8 mouse cellular contexts compared by ENCODE assay signal in genomic region chr10:127945432-127946064, GRCm38 (mm10). TPM values are rescaled to one million over a fixed set of nuclear protein-coding genes. Genes with fewer than 3 reads are reported as not detected.
DNase-seq lines count a peak whose midpoint lies in the region; ATAC-seq and TF ChIP-seq lines count a peak whose summit lies in the region.

No protein-coding gene starts in this region.

- DNase-seq in midbrain, embryonic 10.5 days (ENCODE audit: low spot score), result peak; percentile 57
- DNase-seq in adrenal gland, postnatal 14 days, result peak; percentile 61
- DNase-seq in layer of hippocampus, postnatal 36 days, result peak; percentile 7 to 34

- TF ChIP-seq POLR2A in testis, adult 2 months (IDR thresholded peaks at IDR 0.05; ENCODE audit: control insufficient read depth, low read depth, low read length), result no peak

- no peak overlapping the region for H3K9ac ChIP-seq in midbrain, embryonic 15.5 days
- H3K9ac ChIP-seq in hindbrain, embryonic 12.5 days, result no peak overlapping the region

- no peaks in the 10 kb centered on the region for H3K36me3 ChIP-seq in midbrain, embryonic 10.5 days
- no peaks in the 10 kb centered on the region for H3K36me3 ChIP-seq in midbrain, embryonic 15.5 days (replicated peaks)
- H3K36me3 ChIP-seq in hindbrain, embryonic 12.5 days, result no peaks in the 10 kb centered on the region
- no peaks in the 10 kb centered on the region for H3K36me3 ChIP-seq in testis, adult 2 months (ENCODE audit: control insufficient read depth, insufficient read depth, low read length)

- H3K4me3 ChIP-seq in midbrain, embryonic 10.5 days, result no peak overlapping the region
- H3K4me3 ChIP-seq in midbrain, embryonic 15.5 days, result no peak overlapping the region
- no peak overlapping the region for H3K4me3 ChIP-seq in hindbrain, embryonic 12.5 days
- H3K4me3 ChIP-seq in testis, adult 2 months (ENCODE audit: control insufficient read depth, low read depth, low read length), result peak overlapping the region; percentile 39; the same call in 1 of the 2 replicates

- H3K4me2 ChIP-seq in midbrain, embryonic 15.5 days, result no peak overlapping the region
- no peak overlapping the region for H3K4me2 ChIP-seq in hindbrain, embryonic 12.5 days (replicated peaks)

- H3K4me1 ChIP-seq in midbrain, embryonic 10.5 days, result no peaks in the 10 kb centered on the region
- no peaks in the 10 kb centered on the region for H3K4me1 ChIP-seq in midbrain, embryonic 15.5 days
- H3K4me1 ChIP-seq in hindbrain, embryonic 12.5 days, result no peaks in the 10 kb centered on the region
- H3K4me1 ChIP-seq in testis, adult 2 months (ENCODE audit: control insufficient read depth, insufficient read depth, low read length), result peaks cover under 1% of the 10 kb centered on the region; the same call in 1 of the 2 replicates

- no peaks in the 10 kb centered on the region for H3K27me3 ChIP-seq in midbrain, embryonic 10.5 days (ENCODE audit: low read depth, poor library complexity, severe bottlenecking)
- no peaks in the 10 kb centered on the region for H3K27me3 ChIP-seq in midbrain, embryonic 15.5 days (replicated peaks)
- no peaks in the 10 kb centered on the region for H3K27me3 ChIP-seq in hindbrain, embryonic 12.5 days
- H3K27me3 ChIP-seq in testis, adult 2 months (ENCODE audit: control insufficient read depth, insufficient read depth, low read length), result no peaks in the 10 kb centered on the region

- H3K9me3 ChIP-seq in midbrain, embryonic 10.5 days (replicated peaks), result no peaks in the 10 kb centered on the region
- H3K9me3 ChIP-seq in midbrain, embryonic 15.5 days, result no peaks in the 10 kb centered on the region
- H3K9me3 ChIP-seq in hindbrain, embryonic 12.5 days (replicated peaks), result no peaks in the 10 kb centered on the region

- TF ChIP-seq CTCF in testis, adult 2 months (IDR thresholded peaks at IDR 0.05; ENCODE audit: control insufficient read depth, insufficient read depth, insufficient replicate concordance, low read depth, low read length), result no peak

- no peak overlapping the region for H3K27ac ChIP-seq in midbrain, embryonic 10.5 days (replicated peaks)
- H3K27ac ChIP-seq in midbrain, embryonic 15.5 days, result no peak overlapping the region
- H3K27ac ChIP-seq in hindbrain, embryonic 12.5 days, result no peak overlapping the region
- peak overlapping the region; percentile 51 for H3K27ac ChIP-seq in testis, adult 2 months (ENCODE audit: control insufficient read depth, insufficient read depth, low read depth, low read length)

- no peak for ATAC-seq in midbrain, embryonic 15.5 days (replicated peaks)
- peak; percentile 82 for ATAC-seq in erythroblast, adult 5-6 weeks (replicated peaks; ENCODE audit: low FRiP score, poor library complexity, severe bottlenecking)
- peak; percentile 35; the same call in 1 of the 2 replicates for ATAC-seq in hindbrain, embryonic 12.5 days (ENCODE audit: low FRiP score)
- peak; percentile 99 for ATAC-seq in megakaryocyte, adult 5-6 weeks (ENCODE audit: poor library complexity, severe bottlenecking)

- 44% methylated on average over 5 of the region's 5 CpGs for WGBS in midbrain, embryonic 10.5 days
- 39% methylated on average over 5 of the region's 5 CpGs for WGBS in midbrain, embryonic 15.5 days
- 39% methylated on average over 5 of the region's 5 CpGs for WGBS in hindbrain, embryonic 12.5 days

RNA-seq across cellular contexts. Expression of gene Sdr9c7, which starts 47.2 kb away (rescaled TPM):
- polyA plus RNA-seq in midbrain, embryonic 10.5 days (2016; fragmentation: Nextera tagmentation; extraction: Ambion mirVana), result not detected in 2 replicates
- not detected in 2 replicates for polyA plus RNA-seq in midbrain, embryonic 15.5 days (2015; fragmentation: Nextera tagmentation; extraction: Ambion mirVana)
- 0.56 and 1.7 TPM in 2 replicates for total RNA-seq in adrenal gland, postnatal 14 days (2021)
- total RNA-seq in erythroblast, adult 5-6 weeks (2015; ENCODE audit: low replicate concordance), result not detected in 2 replicates
- total RNA-seq in erythroblast, adult 5-6 weeks (2017; ENCODE audit: low replicate concordance), result not detected in 2 replicates
- not detected in 2 replicates for polyA plus RNA-seq in hindbrain, embryonic 12.5 days (2016; fragmentation: Nextera tagmentation; extraction: Ambion mirVana)
- total RNA-seq in layer of hippocampus, postnatal 36 days (2021), result not detected
- not detected in 2 replicates for total RNA-seq in megakaryocyte, adult 5-6 weeks (2015)
- not detected in 2 replicates for total RNA-seq in megakaryocyte, adult 5-6 weeks (2017)
- 0.38 and 0.49 TPM in 2 replicates for polyA plus RNA-seq in testis, adult 2 months (2012; rRNA removed)

RNA-seq across cellular contexts. Expression of gene Rdh7, which starts 56.9 kb away (rescaled TPM):
- not detected in 2 replicates for polyA plus RNA-seq in midbrain, embryonic 10.5 days (2016; fragmentation: Nextera tagmentation; extraction: Ambion mirVana)
- not detected in 2 replicates for polyA plus RNA-seq in midbrain, embryonic 15.5 days (2015; fragmentation: Nextera tagmentation; extraction: Ambion mirVana)
- total RNA-seq in adrenal gland, postnatal 14 days (2021), result 3.9 and 81.0 TPM in 2 replicates
- total RNA-seq in erythroblast, adult 5-6 weeks (2015; ENCODE audit: low replicate concordance), result not detected in 2 replicates
- total RNA-seq in erythroblast, adult 5-6 weeks (2017; ENCODE audit: low replicate concordance), result not detected in 2 replicates
- not detected in 2 replicates for polyA plus RNA-seq in hindbrain, embryonic 12.5 days (2016; fragmentation: Nextera tagmentation; extraction: Ambion mirVana)
- not detected for total RNA-seq in layer of hippocampus, postnatal 36 days (2021)
- total RNA-seq in megakaryocyte, adult 5-6 weeks (2015), result not detected in 2 replicates
- not detected in 2 replicates for total RNA-seq in megakaryocyte, adult 5-6 weeks (2017)
- polyA plus RNA-seq in testis, adult 2 months (2012; rRNA removed), result not detected in 2 replicates
